Mouse (Mus musculus) layer of hippocampus, postnatal 14 days (tissue): ENCODE data around the gene Fstl3. TPM values are rescaled to one million over a fixed set of nuclear protein-coding genes. Genes with fewer than 3 reads are reported as not detected.

Experiments
- DNase-seq, 2 experiments: peaks; one replicate each; pipeline ENCODE4 v3.0.0; 2021 to 2022; ENCODE audit warnings: low spot score in 2 of 2, mixed read lengths in 1 of 2
- total RNA-seq, 2 experiments: library from RNA; stranded (reverse); gene quantifications; 2 replicates each; pipeline ENCODE4 v1.2.3; 2021

The Fstl3 gene
- total RNA-seq, 2 experiments from 2014 or later: 1.2 to 2.4 TPM

DNA sequence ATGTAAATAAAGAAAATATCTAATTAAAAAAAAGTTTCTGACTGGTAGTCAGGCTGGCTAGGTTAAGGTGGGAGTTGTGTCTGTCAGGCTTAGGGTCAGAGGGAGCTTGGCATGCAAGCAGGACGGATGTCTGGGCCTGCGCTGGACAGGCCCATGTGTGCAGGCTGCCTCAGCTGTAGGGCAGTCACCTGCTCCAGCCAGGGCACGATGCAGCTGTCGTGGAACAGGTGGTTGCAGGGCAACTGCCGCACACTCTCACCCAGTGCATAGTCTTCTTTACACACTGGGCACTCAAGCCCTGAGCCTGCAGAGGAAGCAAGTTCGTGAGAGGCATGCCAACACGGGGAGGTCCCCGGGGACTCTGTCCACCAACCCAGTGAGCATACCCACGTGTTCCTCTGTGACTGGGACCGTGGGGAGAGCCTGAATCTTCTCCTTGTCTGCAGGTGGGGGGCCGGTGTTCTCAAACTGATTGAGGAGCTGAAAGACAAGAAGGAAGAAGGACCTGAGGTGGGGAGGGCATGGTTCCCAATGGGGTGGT, 16.4 kb upstream of the Fstl3 start:
- DNase-seq: no peak

DNA sequence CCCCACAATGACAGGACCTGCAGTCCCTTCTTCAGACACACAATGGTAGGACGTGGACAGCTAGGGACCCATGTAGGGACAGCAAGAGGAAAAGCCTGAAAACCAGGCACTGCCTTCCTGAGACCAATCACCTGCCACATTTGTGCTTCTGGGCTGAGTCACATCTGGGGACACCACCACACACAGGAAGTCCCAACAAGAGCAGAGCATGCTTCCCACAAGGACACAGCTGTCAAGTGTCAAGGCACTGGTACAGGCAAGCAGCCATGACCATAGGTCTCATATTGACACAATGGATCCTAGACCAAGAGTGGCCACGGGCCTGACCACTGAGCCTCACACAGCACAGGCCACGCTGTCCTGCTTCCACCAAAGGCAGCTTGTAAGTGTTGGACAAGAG, 14.2 kb upstream of the Fstl3 start:
- no peak for DNase-seq

DNA sequence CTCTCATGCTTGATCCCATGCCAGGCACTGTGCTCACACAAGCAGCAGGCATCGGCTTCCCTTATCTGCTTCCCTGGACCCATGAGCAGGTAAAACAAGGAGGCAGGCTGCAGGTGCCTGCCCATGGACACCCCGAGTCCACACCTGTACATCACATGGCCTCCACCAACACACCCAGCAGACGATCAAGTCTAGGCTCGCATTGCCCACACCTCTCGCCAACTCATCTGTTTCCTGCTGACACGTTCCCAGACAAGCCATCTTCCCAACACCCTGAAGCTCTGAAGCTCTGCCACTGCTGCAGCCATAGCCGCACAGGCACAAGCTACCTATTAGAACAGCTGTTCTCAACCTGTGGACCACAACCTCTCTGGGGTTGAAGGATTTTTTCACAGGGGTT, 12.8 kb upstream of the Fstl3 start:
- DNase-seq: no peak

DNA sequence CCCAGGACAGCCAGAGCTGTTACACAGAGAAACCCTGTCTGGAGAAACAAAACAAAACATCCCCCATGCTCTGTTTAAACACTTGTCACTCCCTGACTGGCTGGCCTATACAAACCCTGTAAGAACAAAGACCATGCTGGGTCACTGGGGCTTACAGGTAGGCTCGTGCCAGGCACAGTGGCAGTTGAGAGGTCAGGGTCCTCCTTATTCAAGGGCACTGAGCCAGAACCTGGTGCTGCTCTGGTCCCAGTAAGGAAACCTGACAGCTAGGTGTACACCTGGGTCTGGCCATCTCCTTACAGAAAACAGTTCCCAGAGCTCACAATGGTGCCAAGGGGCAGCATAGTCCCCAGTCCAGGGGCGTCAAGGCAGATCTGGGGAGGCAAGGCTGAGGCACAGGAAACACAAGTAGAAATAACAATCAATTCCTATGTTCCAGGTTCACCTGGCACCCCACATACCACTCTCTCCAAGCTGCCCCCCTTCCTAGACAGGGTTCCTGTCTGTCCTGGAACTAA, 11.8 kb upstream of the Fstl3 start:
- DNase-seq: no peak

DNA sequence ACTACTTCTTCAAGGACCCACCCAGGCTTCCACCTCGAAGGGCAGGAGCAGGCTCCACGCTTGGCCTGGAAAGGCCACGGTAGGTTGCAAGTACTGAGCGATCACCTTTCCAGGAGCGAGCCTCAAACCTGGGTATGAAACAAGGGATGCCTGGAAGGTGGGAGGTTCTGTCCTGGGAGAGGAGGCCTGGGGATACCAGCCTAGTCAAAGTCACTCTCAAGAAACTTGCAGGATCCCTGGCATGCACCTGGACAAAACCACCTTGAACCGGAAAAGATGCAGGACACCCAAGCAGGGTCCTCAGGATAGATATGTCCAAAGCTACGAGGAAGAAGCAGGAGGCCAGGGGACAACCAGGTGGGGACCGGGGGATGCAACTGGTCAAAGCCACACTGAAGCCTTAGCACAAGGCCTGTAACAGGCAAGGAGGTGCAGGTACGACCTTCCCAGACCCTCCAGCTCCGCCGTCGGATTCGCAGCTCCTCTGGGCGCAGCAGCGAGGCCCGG, 11.0 kb upstream of the Fstl3 start:
- peak in 1 of 2 experiments; percentile 26 for DNase-seq

DNA sequence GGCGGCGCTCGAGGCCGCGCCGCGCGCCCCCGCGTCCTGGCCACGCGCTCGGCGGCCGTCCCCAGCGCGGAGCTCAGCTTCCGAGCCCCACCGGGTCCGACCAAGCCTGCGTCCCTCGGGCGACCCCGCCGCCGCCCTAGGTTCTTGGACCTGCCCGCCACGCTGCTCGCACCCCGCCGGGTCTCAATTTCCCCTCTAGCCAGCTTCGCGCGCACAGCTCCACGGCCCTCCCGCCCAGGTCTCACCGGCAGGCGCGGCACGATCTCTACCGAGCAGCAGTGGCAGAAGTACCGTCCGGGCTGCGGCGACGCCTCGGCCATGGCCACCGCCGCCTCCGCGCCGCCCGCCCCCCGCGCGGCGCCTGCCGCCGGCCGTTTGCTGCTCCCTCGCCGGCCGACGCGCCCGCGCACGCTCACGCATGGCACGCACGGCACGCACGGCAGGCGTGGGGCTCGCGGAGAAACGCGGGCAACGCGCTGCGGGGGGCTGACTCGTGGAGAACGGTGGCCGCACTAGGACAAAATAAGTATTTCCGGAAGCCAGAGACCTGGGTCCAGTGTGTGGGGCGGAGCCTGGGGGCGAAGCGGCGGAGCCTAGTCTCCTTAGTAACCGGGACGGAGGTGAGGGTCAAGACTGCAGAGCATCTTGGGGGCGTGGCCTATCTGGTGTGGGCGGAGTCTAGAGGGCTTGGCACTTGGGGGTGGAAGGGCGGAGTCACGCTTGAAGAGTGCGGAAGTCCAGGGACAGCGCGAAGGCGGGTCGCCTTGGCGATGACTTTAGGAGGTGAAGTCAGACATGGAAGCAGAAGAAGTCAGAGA, 10.4 kb upstream of the Fstl3 start, which contains the start of gene Rnf126:
TSS of gene Rnf126 (minus strand) at position 445 of the 818 bp plus-strand sequence.
- peak; percentile 99 for DNase-seq

DNA sequence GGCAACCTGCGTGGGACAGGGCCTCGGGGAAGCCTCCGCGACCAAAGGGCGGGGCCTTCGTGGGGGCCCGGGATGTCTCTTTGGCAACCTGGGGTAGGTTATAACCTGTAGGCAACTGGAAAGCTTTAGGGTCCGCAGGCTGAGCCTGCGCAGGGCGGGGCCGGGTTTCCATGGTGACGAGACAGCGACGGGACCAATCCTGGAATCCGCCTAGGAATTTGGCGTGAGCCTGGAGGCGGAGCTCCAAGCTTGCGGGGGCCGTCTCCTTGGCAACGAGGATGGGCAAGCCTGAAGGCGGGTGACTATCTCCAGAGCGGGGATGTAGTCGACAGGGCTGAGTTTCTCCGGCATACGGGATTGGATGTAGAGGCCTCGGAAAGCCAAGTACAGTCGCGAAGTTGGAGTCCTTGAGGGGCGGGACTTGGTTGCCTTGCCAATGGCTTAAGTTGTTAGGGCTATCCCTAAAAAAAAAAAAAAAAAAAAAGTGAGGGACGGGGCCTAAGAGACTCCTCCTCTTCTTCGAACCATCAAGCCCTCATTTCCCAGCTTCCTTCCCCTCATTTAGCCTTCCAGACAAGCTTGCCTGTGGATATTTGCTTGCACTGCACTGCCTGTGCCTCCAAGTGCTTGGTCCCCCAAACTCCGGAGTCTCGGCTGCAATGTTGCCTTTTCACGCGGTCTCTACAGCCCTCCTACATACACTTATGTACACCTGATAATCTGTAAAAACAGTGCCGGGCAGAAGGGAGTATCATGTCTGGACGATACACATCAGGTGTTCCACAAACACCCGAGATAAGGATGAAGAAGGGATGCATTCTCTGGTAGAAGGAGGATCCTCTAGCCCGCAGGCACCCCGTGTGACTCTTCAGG, 9.5 kb upstream of the Fstl3 start:
- DNase-seq: peak; percentile 89 to 97

DNA sequence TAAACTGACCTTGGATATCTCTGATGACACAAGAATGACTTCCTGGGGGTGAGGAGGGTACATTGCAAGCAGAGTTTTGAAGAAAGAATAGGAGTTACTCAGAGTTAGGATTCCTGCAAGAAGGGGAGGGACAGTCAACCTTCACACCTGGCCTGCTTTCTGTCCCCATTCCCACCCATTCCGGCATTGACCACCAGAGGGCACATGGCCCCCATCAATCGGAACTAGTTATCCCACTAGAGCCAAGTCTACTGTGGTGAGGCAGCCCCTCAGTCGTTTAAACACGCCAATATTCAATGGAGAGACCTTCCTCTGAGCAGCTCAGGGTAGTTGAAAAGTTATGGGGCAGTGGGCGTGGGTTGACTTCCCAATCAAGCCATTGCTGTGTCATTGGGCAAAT, 8.7 kb upstream of the Fstl3 start:
- DNase-seq: peak; percentile 78 to 81

DNA sequence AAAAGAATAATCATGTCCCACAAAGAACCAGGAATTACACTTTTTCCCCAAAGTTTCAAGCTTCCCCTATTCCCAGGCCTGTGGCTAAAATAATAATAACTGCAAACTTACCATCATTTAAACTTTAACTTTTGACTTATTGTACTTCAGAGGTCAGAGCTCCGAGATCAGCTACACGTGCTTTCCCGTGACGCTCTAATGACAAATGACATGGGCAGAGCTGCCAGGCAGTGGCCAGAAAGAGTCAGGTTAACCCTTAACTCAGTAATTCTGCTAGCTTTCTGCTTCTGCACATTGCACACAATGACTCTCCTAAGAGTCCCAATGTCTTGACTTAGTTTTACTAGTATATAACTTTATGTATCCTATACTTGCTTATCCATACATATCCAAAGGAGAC, 7.7 kb upstream of the Fstl3 start:
- no peak for DNase-seq

DNA sequence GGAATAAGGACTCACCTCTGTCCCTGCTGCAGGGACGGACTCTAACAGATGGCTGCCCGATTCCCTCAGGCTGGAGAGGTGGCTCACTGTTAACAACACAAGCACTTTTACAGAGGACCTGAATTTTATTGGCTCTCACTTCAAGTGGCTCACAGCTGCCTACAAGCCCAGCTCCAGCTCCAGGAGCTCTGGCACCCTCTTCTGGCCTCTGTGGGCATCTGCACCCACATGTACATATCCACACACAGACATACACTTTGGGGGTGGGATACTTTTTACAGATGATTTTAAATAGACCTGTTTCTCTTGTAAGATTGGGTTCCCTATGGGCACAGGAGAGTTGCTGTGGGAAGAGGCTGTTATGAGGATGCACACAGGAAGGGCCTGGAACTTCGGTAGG, 4.8 kb upstream of the Fstl3 start:
- DNase-seq: no peak

DNA sequence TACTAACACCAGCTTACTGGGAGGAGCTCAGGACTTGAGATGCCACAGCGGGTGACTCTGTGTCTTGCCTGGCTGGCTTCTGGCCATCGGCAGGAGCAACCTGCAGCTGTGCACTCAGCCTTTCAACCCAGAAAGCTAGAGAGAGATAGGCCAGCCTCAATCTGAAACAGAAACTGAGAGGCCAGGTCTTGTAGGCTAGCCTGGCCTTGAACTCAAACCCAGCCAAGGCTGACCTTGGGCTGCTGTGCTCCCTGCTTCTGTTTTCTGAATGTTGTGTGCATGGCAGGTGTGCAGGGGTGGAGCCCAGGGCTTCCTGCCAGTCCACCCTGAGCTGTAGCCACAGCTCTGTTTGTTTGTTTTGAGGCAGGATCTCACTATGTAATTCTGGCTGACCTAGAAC, 3.9 kb upstream of the Fstl3 start:
- DNase-seq: no peak

DNA sequence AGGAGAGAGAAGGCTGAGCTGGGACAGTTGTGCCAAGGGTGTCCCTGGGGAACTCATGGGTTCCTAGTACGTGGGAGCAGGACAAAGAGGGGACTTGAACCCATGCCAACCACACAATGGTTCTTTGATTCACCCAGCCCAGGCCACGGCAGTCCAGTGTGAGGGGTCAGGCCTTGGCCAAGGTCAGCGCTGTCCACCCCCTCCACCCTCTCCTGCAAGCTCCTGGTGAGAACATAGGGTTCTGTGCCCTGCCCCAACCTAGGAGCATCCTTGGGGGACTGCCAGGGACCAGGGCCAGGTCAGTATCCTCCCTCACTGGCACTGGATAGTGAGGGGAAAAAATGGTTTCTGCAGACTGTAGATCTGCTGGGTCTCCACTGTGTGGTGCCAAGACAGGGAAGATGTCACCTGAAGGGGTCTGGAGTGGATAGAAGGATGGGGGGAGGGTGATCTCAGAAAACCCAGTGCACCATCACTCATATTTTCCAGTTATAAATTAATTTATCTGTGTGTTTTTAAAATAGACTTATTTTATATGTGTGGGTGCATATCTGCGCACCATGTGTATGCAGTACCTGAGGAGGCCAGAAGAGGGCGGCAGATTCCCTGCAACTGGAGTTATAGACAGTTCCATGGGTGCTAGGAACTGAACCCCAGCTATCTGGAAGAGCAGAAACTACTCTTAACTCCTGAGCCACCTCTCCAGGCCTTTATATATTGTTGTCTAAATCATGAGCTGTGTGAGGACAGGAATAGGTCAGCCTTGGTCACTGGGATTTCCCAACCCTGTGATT, 2.4 kb upstream of the Fstl3 start:
- no peak for DNase-seq

DNA sequence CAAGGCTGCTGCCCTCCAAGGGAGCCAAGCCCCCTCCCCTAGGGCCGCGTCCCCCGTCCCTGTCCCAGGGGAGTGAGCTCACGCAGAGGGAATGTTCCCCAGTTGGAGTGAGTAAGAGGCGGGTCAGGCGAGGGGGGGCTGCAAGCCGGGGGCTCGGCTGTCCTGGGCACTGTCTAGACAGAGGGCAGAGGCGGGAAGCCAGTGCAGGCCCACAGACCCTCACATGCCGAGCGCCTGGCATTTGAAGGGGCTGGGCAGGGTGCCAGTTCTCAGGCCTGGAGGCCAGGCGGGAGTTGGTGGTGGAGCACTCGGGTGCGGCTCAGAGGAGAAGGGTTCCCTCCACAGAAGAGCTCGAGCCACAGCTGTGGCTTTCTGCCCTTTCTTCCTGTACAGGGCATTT, 934 bp downstream of the Fstl3 start:
- no peak for DNase-seq

DNA sequence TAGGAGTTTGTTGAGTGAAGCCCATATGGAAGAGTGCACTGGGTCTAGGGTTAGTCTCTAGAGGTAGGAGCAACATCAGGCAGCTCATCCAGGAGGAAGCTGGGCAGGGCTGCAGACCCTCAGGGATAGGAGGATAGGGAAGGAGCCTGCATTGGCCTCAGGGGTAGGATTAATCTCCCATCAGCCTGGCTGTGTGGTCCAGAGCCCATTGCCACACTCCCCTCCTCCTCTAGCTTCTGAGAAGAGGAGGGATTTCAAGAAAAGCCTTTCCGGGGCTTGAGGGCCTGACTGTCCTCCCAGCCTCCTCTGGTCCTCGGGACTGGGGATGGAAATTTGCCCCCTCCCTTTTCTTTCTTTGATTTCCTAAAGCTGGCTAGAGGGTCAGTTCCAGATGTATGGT, 2.1 kb downstream of the Fstl3 start:
- no peak for DNase-seq

DNA sequence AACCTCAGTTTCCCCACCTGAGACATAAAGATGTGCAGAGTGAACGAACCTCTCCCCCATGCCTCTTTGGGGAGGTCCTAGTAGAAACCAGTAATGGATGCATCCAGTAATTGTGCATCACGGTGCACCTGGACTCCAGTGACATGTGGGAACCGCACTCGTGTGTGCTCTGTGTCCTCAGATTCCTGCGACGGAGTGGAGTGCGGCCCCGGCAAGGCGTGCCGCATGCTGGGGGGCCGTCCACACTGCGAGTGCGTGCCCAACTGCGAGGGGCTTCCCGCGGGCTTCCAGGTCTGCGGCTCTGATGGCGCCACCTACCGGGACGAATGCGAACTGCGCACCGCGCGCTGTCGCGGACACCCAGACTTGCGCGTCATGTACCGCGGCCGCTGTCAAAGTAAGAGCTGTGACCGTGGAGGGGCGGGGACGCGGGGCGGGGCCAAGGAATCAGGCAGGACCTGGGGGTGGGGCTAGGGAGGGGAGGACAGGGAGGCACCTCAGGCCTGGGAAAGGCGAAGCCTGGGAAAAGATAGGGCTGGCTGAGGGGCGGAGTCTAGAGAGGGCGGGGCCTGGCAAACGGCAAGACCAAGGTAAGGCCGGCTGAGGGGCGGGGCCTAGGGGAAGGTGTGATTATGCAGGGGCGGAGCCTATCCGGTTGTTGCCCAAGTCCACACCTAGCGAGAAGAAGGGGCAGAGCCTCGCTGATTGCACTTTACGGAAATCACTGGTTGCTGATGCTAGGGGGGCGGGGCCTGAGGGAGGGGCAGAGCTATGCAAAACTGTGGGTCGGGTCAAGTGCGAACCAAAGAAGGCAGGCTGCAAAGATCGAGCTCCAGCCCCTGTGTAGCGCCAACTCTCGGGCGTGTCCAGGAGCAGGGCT, 3.0 kb downstream of the Fstl3 start:
- DNase-seq: peak; percentile 96 to 97

DNA sequence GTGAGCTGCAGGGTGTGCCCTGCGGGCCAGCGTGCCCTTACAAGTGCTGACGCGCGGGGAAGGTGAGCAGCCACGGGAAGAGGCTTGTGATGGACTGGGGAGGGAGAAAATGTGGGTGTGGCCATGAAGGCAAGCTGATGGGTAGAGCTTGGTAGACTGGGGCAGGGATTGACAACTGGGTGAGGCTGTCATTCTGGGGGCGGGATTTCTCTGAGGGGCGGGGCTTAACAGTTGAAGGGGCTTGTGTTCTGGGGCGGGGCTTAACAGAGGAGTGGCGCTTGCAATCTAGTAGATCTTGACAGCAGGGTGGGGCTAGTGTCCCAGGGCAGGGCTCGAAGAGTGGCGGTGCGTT, 3.6 kb downstream of the Fstl3 start:
- DNase-seq: peak in 1 of 2 experiments; percentile 67

DNA sequence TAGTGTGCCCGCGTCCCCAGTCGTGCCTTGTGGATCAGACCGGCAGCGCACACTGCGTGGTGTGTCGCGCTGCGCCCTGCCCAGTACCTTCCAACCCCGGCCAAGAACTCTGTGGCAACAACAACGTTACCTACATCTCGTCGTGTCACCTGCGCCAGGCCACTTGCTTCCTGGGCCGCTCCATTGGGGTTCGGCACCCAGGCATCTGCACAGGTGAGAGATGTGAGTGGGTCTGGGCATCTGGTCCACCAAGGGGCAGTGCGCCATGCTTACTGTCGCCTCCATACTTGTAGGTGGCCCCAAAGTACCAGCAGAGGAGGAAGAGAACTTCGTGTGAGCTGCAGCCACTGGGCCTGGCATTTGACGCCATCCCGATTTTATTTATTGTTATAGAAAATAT, 4.1 kb downstream of the Fstl3 start:
- DNase-seq: no peak

DNA sequence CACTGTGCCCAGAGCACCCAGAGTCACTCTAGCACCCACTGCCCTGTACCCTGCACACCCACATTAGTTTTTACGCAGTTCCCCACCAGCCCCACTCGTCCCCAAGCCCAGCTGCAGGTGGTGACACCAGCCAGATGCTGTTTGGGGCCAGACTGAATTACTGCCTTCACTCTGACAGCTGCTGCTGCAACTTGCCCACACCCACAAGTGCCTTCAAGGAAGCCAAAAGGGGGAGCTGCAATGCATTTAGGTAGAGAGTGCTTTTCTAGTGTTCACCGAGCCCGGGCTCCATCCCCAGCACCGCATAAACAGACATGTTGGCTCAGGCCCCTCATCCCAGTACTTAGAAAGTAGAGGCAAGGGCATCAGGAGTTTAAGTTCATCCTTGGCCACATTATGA, 4.9 kb downstream of the Fstl3 start:
- DNase-seq: no peak

DNA sequence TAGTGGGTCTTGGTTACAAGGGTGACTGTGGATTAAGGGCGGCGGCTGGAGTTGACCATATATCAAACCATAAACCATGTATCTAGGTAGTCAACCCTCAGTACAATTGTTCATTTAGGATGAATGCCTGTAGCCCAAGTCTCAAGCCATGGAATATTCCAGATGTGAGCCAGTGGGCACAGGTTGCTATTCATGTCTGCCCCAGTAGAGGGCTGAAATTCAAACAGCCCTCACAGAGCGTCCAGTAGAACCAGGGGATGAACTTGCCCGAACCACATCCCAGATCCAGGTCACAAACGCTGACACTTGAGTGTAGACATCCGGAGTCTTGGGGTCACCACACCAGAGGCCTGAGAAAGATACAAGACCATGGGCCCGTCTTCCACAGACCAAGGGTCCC, 6.0 kb downstream of the Fstl3 start:
- no peak for DNase-seq
